Mouse (Mus musculus) stomach, embryonic 15.5 days (tissue): ENCODE measurements at regions not wholly inside any gene's neighbourhood (a gene's known extent, or its start where the extent isn't known, plus 50 kb on each side); places are given as distances from the start of the nearest gene placed in this dataset.
A peak's percentile ranks its signal among the peaks of the same experiment; 100 is the strongest.
"Not testable (repeated sequence)": the region's sequence is repeated elsewhere in the genome, so short reads cannot be mapped to it uniquely, and the experiment has no call there.

Experiments used
- ATAC-seq: fragments of 200-750 bp; cut with Nextera tagmentation; 2 replicates; pipeline ENCODE4 v1.8.0; 2017; ENCODE audit warnings: low read depth, moderate number of reproducible peaks, moderate TSS enrichment; ENCODE audit not compliant: insufficient read depth, low FRiP score
- H3K27ac ChIP-seq: fragments of 300-500 bp; sonication (generic); 2 replicates; pipeline ENCODE4 v1.5.1; 2015; ENCODE audit warnings: mild to moderate bottlenecking, inconsistent platforms
- H3K27me3 ChIP-seq: fragments of 300-500 bp; sonication (generic); replicated peaks from 2 replicates; pipeline ENCODE4 v1.6.1; 2015; ENCODE audit warnings: inconsistent platforms
- H3K36me3 ChIP-seq: fragments of 300-500 bp; sonication (generic); 2 replicates; pipeline ENCODE4 v1.6.1; 2015; ENCODE audit warnings: inconsistent platforms
- H3K4me1 ChIP-seq: fragments of 300-500 bp; sonication (generic); 2 replicates; pipeline ENCODE4 v1.6.1; 2015; ENCODE audit warnings: inconsistent platforms
- H3K4me2 ChIP-seq: fragments of 300-500 bp; sonication (generic); 2 replicates; pipeline ENCODE4 v1.6.1; 2015; ENCODE audit warnings: mild to moderate bottlenecking, inconsistent platforms
- H3K4me3 ChIP-seq: fragments of 300-500 bp; sonication (generic); replicated peaks from 2 replicates; pipeline ENCODE4 v1.5.1; 2015; ENCODE audit warnings: inconsistent platforms
- H3K9ac ChIP-seq: fragments of 300-500 bp; sonication (generic); 2 replicates; pipeline ENCODE4 v1.6.1; 2015; ENCODE audit warnings: inconsistent platforms
- H3K9me3 ChIP-seq: fragments of 300-500 bp; sonication (generic); 2 replicates; pipeline ENCODE4 v1.6.1; 2016; ENCODE audit warnings: inconsistent platforms
- WGBS: fragments of 180-500 bp; shearing (Covaris S2); methylation state at CpG from one replicate; pipeline ENCODE4 v1.1.7; 2015; 5-methylcytosine and 5-hydroxymethylcytosine counted together

DNA sequence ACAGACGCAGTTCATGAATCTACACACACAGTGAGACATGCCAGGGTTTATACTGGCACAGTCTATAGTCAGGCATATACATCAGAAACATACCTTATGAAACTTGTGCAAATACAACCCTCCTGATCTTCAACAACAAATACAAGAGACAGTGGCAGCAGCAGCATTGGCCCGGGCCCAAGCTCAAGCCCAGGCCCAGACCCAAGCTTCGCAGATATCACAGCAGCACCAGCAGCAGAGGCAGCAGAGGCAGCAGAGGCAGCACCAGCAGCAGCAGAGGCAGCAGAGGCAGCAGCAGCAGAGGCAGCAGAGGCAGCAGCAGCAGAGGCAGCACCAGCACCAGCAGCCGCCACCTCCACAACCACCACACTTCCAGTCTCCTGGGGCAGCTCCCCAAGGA, 80.0 kb downstream of the Samd9l start:
- no peak for ATAC-seq
- no peaks in the 10 kb centered on the region for H3K36me3 ChIP-seq
- WGBS: 81% methylated on average over 4 of the region's 4 CpGs

DNA sequence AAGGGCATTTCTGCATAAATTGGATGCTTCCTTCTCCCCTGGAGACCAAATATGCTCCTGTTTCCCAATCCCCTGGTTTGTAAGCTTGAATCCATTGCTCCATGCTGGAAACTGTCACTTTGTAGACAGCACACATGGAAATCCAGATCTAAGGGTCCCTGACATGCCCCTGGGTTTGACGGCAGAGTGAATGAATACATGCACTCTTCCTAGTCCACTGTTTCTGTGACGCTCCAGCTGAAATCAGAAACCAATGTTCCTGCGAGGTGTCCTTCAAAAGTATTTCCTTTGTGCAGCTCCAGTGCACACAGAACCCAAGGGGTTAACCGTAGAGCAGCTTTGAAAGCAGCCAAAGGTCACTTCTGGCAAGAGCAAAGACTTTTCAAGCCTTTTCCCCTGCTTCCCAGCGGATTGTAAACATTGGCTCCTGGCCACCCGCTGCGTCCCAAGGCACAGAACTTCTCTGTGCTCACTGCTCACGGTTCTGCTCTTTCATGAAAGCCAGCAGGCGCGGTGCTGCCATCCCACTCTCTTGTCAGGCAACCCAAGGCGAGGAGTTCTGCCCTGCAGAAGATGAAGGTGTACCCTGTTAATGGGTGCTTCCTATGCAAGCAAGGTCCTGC, 91.7 kb downstream of the Samd9l start:
- H3K36me3 ChIP-seq, H3K9ac ChIP-seq, H3K27me3 ChIP-seq, H3K4me3 ChIP-seq, H3K9me3 ChIP-seq, H3K27ac ChIP-seq, H3K4me1 ChIP-seq: not testable (repeated sequence)
- H3K4me2 ChIP-seq: peak overlapping the region; percentile 36
- peak; percentile 92 for ATAC-seq
- WGBS: under 1% methylated on average over 11 of the region's 11 CpGs

More for the DNA sequence above, 80.0 kb downstream of the Samd9l start:
- no peak overlapping the region for H3K9ac ChIP-seq
- H3K4me3 ChIP-seq: no peak overlapping the region
- no peaks in the 10 kb centered on the region for H3K4me1 ChIP-seq
- H3K4me2 ChIP-seq: no peak overlapping the region
- no peak overlapping the region for H3K27ac ChIP-seq
- H3K27me3 ChIP-seq: no peaks in the 10 kb centered on the region
- no peaks in the 10 kb centered on the region for H3K9me3 ChIP-seq

DNA sequence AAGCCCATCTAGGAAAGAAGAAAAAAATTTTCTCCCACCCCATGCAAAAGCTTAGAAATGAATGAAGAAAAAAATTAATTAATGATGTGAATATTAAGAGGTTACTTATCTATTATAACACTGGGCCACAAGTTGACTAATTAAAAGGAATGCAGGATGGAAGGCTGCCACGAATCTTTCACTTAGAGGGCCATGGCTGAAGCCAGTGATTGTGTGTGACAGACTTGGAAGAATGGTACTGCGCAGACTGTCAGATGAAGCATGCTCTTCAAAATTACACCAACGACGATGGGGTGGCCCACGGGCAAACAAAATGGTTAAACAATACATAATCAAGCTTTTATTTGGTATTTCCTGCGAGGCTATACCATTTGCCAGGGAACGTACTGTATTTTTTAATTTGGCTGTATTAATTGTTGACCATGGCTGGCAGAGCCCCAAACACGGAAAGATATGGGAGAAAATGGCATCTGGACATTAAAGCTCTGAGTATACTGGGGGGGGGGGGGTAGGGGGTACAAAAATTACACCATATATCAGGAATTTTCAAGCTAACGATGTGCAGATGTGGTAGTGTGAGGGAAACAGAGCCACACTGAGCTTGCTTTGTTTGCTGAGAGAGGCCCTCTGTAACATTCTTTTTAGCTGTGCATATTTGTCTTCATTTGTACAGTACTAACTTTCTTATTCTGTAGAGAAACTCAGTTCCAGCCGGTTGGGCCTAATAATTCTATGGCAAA, 94.3 kb downstream of the Samd9l start:
- H3K4me2 ChIP-seq, H3K4me3 ChIP-seq, H3K4me1 ChIP-seq, H3K9ac ChIP-seq, ATAC-seq, H3K27ac ChIP-seq, H3K36me3 ChIP-seq, H3K9me3 ChIP-seq, H3K27me3 ChIP-seq: not testable (repeated sequence)
- WGBS: 37% methylated on average over 10 of the region's 10 CpGs

- H3K4me1 ChIP-seq, H3K4me2 ChIP-seq, H3K9me3 ChIP-seq, H3K36me3 ChIP-seq, H3K27ac ChIP-seq, H3K4me3 ChIP-seq, ATAC-seq, H3K9ac ChIP-seq, H3K27me3 ChIP-seq: not testable (repeated sequence)
- WGBS: 74% methylated on average over 8 of the region's 8 CpGs
These were observed 106.1 kb downstream of the Samd9l start for GRCm38 (mm10) chr6:3293316-3293715.

DNA sequence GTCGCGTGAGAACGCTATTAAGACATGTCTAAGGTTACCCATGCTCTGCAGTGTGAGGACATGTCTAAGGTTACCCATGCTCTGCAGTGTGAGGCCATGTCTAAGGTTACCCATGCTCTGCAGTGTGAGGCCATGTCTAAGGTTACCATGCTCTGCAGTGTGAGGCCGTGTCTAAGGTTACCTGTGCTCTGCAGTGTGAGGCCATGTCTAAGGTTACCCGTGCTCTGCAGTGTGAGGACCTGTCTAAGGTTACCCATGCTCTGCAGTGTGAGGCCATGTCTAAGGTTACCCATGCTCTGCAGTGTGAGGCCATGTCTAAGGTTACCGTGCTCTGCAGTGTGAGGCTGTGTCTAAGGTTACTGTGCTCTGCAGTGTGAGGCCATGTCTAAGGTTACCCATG, 107.4 kb downstream of the Samd9l start:
- H3K27ac ChIP-seq, H3K9me3 ChIP-seq, H3K4me3 ChIP-seq, H3K27me3 ChIP-seq, ATAC-seq, H3K9ac ChIP-seq, H3K4me1 ChIP-seq, H3K36me3 ChIP-seq, H3K4me2 ChIP-seq: not testable (repeated sequence)
- 98% methylated on average over 6 of the region's 6 CpGs for WGBS

- H3K36me3 ChIP-seq, ATAC-seq, H3K4me1 ChIP-seq, H3K9ac ChIP-seq, H3K9me3 ChIP-seq, H3K4me3 ChIP-seq, H3K4me2 ChIP-seq, H3K27ac ChIP-seq, H3K27me3 ChIP-seq: not testable (repeated sequence)
- 70% methylated on average over 4 of the region's 4 CpGs for whole genome bisulfite sequencing
These were observed 130.6 kb downstream of the Samd9l start for GRCm38 (mm10) chr6:3268726-3269125.

DNA sequence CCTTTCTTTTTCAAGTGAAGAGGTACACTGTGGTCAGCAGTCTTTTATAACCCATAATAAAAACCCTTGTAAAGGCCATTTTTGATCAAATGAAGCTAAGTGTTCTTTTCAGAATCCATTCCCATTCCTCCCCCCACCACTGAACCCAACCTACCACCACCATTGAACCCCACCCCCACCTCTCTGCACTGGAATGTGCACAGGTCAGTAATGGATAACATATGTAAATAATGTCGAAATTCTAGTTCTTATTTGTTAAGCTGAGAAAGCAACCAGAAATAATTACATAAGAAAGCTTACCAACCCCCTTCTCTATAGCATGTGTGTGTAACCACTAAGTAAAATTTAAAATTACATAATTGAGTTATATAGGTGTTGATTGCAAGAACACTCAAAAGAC, 133.9 kb downstream of the Samd9l start:
- H3K4me2 ChIP-seq, ATAC-seq, H3K27ac ChIP-seq, H3K27me3 ChIP-seq, H3K9ac ChIP-seq, H3K4me1 ChIP-seq, H3K4me3 ChIP-seq, H3K36me3 ChIP-seq, H3K9me3 ChIP-seq: not testable (repeated sequence)
- WGBS: 39% methylated on average over 1 of the region's 1 CpGs
